Mouse (Mus musculus): ENCODE data around the gene Castor1.

Gene Castor1

GRCm38 (mm10) chr11:4261969-4262368 is 43.9 kb downstream of the Castor1 start:
- no peak for DNase-seq (ENCODE audit: low read depth, low spot score)

- DNase-seq (ENCODE audit: low read depth, low spot score): no peak
Measured at GRCm38 (mm10) chr11:4262847-4263246, 44.8 kb downstream of the Castor1 start.

- DNase-seq (ENCODE audit: low read depth, low spot score): no peak
Measured at GRCm38 (mm10) chr11:4263296-4263695, 45.3 kb downstream of the Castor1 start.

GRCm38 (mm10) chr11:4264066-4264465 is 46.0 kb downstream of the Castor1 start:
- DNase-seq (ENCODE audit: low read depth, low spot score): no peak

- no peak for DNase-seq (ENCODE audit: low read depth, low spot score)
Measured at GRCm38 (mm10) chr11:4266271-4267201, 48.5 kb downstream of the Castor1 start.

- DNase-seq (ENCODE audit: low read depth, low spot score): no peak
Measured at GRCm38 (mm10) chr11:4267202-4267578, 49.2 kb downstream of the Castor1 start.

GRCm38 (mm10) chr11:4268500-4268899 is 50.5 kb downstream of the Castor1 start:
- no peak for DNase-seq (ENCODE audit: low read depth, low spot score)

- DNase-seq (ENCODE audit: low read depth, low spot score): no peak
Measured at GRCm38 (mm10) chr11:4270744-4271459, 52.9 kb downstream of the Castor1 start.

- DNase-seq (ENCODE audit: low read depth, low spot score): no peak
Measured at GRCm38 (mm10) chr11:4271544-4271943, 53.5 kb downstream of the Castor1 start.
